Mouse (Mus musculus) midbrain, embryonic 11.5 days (tissue): ENCODE data around the gene Tap1. TPM values are rescaled to one million over a fixed set of nuclear protein-coding genes. Genes with fewer than 3 reads are reported as not detected.

Experiments
- ATAC-seq: fragments of 200-750 bp; cut with Nextera tagmentation; 2 replicates; pipeline ENCODE4 v1.8.0; 2017; ENCODE audit warnings: moderate TSS enrichment, moderate library complexity; ENCODE audit not compliant: low FRiP score
- DNase-seq: peaks from one replicate; pipeline ENCODE4 v3.0.0; 2015; ENCODE audit warnings: low spot score; ENCODE audit errors: missing footprints
- H3K27ac ChIP-seq: fragments of 300-500 bp; sonication (generic); 2 replicates; pipeline ENCODE4 v1.5.1; 2014; ENCODE audit warnings: low read depth, low read length
- H3K27me3 ChIP-seq: fragments of 300-500 bp; sonication (generic); 2 replicates; pipeline ENCODE4 v1.6.1; 2014; ENCODE audit warnings: mild to moderate bottlenecking, low read length, moderate library complexity, mixed read lengths; ENCODE audit not compliant: control insufficient read depth, insufficient read depth
- H3K36me3 ChIP-seq: fragments of 300-500 bp; sonication (generic); 2 replicates; pipeline ENCODE4 v1.6.1; 2014; ENCODE audit warnings: mild to moderate bottlenecking, low read length, moderate library complexity, mixed read lengths; ENCODE audit not compliant: control insufficient read depth, insufficient read depth
- H3K4me1 ChIP-seq: fragments of 300-500 bp; sonication (generic); 2 replicates; pipeline ENCODE4 v1.6.1; 2014; ENCODE audit warnings: low read length; ENCODE audit not compliant: control insufficient read depth, insufficient read depth
- H3K4me2 ChIP-seq: fragments of 300-500 bp; sonication (generic); 2 replicates; pipeline ENCODE4 v1.6.1; 2014; ENCODE audit warnings: mild to moderate bottlenecking, moderate library complexity
- H3K4me3 ChIP-seq: fragments of 300-500 bp; sonication (generic); 2 replicates; pipeline ENCODE4 v1.5.1; 2014; ENCODE audit warnings: low read depth, low read length
- H3K9ac ChIP-seq: fragments of 300-500 bp; sonication (generic); 2 replicates; pipeline ENCODE4 v1.6.1; 2014; ENCODE audit warnings: low read length
- H3K9me3 ChIP-seq: fragments of 300-500 bp; sonication (generic); 2 replicates; pipeline ENCODE4 v1.6.1; 2016; ENCODE audit warnings: low read length; ENCODE audit not compliant: control insufficient read depth
- WGBS: fragments of 180-500 bp; shearing (Covaris S2); extraction: QIAGEN DNeasy Blood & Tissue Kit; methylation state at CpG from one replicate; pipeline ENCODE4 v1.1.7; 2014; 5-methylcytosine and 5-hydroxymethylcytosine counted together
- polyA plus RNA-seq: library from polyadenylated mRNA; unstranded; fragments of >200 nt; fragmentation: Nextera tagmentation; extraction: Ambion mirVana; gene quantifications from 2 replicates; pipeline ENCODE4 v1.2.1, GENCODE M21; 2014

The Tap1 gene
- polyA plus RNA-seq, 1 experiment from 2014 or later = 1.7 TPM

DNA sequence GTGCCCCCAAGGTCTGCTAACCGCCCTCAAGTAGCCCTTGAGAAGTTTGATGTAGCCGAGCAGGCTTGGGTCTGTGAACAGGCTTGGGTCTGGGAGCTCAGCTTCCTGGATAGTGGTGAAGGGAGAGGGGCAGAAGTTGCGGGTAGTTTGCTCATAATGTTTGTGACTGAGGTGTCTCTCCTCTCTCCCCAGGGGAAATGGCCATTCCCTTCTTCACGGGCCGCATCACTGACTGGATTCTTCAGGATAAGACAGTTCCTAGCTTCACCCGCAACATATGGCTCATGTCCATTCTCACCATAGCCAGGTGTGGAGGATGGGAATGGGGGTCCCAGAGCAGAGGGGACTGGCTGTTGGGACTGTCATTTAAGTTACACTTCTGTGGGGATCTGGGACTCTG, 1.6 kb downstream of the Tap1 start:
- WGBS = 69% methylated on average over 6 of the region's 6 CpGs
- Histone ChIP-seq H3K9me3 (no peaks in the 10 kb centered on the region), H3K27ac (no peak overlapping the region)

DNA sequence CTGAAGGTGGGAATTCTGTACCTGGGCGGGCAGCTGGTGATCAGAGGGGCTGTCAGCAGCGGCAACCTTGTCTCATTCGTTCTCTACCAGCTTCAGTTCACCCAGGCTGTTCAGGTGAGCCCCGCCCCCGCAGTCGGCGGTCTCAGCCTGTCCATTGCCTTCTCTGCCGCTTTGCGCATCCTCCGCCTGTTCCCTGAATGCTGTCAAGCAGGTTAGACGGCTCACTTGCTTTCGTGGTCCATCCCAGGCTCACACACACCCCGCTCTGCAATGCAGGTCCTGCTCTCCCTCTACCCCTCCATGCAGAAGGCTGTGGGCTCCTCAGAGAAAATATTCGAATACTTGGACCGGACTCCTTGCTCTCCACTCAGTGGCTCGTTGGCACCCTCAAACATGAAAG, 5.5 kb downstream of the Tap1 start:
- H3K4me3 ChIP-seq = no peak overlapping the region
- DNase-seq = no peak
- WGBS = 15% methylated on average over 16 of the region's 16 CpGs

More for the DNA sequence above, 1.6 kb downstream of the Tap1 start:
- ATAC-seq (no peak), DNase-seq (no peak)
- Histone ChIP-seq H3K9ac (no peak overlapping the region), H3K36me3 (no peaks in the 10 kb centered on the region), H3K4me2 (no peak overlapping the region), H3K27me3 (peaks cover 48% of the 10 kb centered on the region), H3K4me3 (no peak overlapping the region), H3K4me1 (peaks cover 11% of the 10 kb centered on the region)

DNA sequence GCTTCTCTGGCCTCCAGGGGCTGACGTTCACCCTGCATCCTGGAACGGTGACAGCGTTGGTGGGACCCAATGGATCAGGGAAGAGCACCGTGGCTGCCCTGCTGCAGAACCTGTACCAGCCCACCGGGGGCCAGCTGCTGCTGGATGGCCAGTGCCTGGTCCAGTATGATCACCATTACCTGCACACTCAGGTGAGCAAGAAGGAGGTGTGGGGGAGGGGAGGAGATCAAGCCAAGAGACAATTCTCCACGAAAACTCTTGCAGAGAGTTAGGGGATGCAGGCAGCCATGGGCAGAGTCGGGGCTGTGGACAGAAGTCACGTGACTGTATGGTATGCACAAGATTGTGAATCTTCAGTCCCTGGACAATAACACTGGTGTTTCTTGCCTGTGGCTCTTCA, 6.1 kb downstream of the Tap1 start:
- no peak for DNase-seq
- Histone ChIP-seq H3K36me3 (no peaks in the 10 kb centered on the region), H3K27ac (no peak overlapping the region), H3K9me3 (no peaks in the 10 kb centered on the region), H3K4me2 (no peak overlapping the region), H3K27me3 (peaks cover 47% of the 10 kb centered on the region), H3K4me3 (no peak overlapping the region), H3K9ac (no peak overlapping the region), H3K4me1 (peaks cover 10% of the 10 kb centered on the region)
- ATAC-seq = no peak
- WGBS = 59% methylated on average over 8 of the region's 8 CpGs

More for the DNA sequence above, 5.5 kb downstream of the Tap1 start:
- H3K36me3 ChIP-seq = no peaks in the 10 kb centered on the region
- H3K9ac ChIP-seq = no peak overlapping the region
- peaks cover 6% of the 10 kb centered on the region for H3K4me1 ChIP-seq
- no peak overlapping the region for H3K4me2 ChIP-seq
- H3K27me3 ChIP-seq = peaks cover 47% of the 10 kb centered on the region
- no peak for ATAC-seq
- H3K9me3 ChIP-seq = no peaks in the 10 kb centered on the region
- no peak overlapping the region for H3K27ac ChIP-seq

DNA sequence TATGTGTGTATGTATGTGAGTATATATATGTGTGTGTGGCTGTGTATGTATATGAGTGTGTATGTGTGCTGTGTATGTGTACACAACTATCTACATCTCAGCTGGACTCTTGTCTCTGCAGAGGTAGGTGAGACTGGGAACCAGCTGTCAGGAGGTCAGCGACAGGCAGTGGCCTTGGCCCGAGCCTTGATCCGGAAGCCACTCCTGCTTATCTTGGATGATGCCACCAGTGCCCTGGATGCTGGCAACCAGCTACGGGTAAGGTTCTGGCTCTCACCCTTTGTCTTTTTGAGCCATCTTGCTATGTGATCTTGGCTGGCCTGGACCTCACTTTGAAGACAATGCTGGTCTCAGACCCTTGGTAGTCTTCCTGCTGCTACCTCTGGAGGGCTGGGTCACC, 7.4 kb downstream of the Tap1 start:
- Histone ChIP-seq H3K4me1 (peaks cover 10% of the 10 kb centered on the region), H3K27ac (no peak overlapping the region), H3K4me3 (no peak overlapping the region), H3K27me3 (peaks cover 51% of the 10 kb centered on the region), H3K9me3 (no peaks in the 10 kb centered on the region), H3K4me2 (no peak overlapping the region), H3K9ac (no peak overlapping the region), H3K36me3 (no peaks in the 10 kb centered on the region)
- 88% methylated on average over 4 of the region's 4 CpGs for WGBS
- DNase-seq (no peak), ATAC-seq (no peak)

DNA sequence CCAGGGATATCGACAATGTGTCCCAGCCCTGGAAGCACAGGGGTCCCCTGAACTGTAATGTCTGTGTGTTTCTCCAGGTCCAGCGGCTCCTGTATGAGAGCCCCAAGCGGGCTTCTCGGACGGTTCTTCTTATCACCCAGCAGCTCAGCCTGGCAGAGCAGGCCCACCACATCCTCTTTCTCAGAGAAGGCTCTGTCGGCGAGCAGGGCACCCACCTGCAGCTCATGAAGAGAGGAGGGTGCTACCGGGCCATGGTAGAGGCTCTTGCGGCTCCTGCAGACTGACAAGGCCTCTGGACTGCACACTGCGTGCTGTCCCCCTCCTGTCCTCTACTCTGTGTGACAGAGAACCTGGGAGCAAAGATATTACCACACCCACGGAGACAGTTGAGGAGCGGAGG, 9.1 kb downstream of the Tap1 start:
- H3K4me2 ChIP-seq = no peak overlapping the region
- DNase-seq = peak; percentile 85
- 25% methylated on average over 12 of the region's 12 CpGs for WGBS

DNA sequence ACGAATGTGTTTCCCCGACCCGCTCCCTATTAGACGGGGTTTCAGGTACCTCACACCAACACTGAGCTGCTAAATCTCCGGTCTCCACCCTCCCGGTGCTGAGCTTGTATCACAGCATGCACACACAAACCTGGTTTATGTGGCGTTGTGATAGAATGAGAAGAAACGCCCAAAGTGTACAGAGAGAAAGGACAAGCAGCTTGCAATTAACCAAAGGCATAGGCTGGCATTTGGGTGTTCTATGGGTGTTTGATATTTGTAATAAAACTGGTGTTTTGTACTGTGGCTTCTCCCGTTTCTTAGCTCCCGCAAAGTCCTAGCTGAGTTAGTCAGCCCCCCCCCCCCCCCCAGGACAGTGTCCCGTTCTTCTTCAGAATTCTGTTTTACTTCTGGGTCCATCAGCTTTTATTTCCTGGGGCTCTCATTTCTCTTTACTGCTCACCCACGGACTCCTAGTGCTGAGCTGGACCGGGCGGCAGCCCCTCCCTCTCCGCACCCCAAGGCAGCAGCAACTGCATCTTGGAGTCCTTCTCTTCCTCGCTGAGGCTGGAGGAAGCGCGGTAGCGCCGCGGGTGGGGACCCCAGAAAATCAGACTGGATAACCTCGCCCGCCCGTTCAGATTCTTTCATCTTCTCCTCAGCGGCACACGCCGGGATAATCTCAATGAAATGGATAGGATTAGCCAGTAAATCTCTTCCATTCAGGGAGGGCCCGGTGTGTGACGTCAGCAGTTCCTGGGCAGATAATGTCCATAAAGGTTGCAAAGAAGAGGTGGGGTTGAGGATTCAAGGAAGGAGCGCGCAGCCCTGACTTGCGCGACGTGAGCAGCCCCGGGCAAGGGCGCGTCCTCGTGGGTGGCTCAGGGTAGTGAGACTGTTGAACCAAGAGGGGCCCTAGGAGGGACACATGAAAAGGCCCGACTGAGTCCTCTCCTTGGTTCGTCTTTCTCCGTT, 9.9 kb downstream of the Tap1 start, which contains the start of gene Psmb8:
TSS of gene Psmb8 (plus strand) at position 781 of the 954 bp plus-strand sequence.
- ATAC-seq = peak; percentile 83; the same call in 1 of the 2 replicates
- H3K36me3 ChIP-seq = no peaks in the 10 kb centered on the region
- H3K4me1 ChIP-seq = peaks cover 10% of the 10 kb centered on the region
- DNase-seq = peak; percentile 98
- H3K4me2 ChIP-seq = peak within 1 kb of the TSS; percentile 56
- peak within 1 kb of the TSS; percentile 32 for H3K4me3 ChIP-seq
- no peaks in the 10 kb centered on the region for H3K9me3 ChIP-seq
- peaks cover 51% of the 10 kb centered on the region for H3K27me3 ChIP-seq
- no peak within 1 kb of the TSS for H3K27ac ChIP-seq
- H3K9ac ChIP-seq = no peak within 1 kb of the TSS; the same call in 1 of the 2 replicates
- 4% methylated on average over 41 of the region's 41 CpGs for WGBS

More for the DNA sequence above, 9.1 kb downstream of the Tap1 start:
- no peak overlapping the region for H3K9ac ChIP-seq
- no peak for ATAC-seq
- no peaks in the 10 kb centered on the region for H3K36me3 ChIP-seq
- H3K4me3 ChIP-seq = no peak overlapping the region
- H3K9me3 ChIP-seq = no peaks in the 10 kb centered on the region
- H3K27me3 ChIP-seq = peaks cover 51% of the 10 kb centered on the region
- H3K27ac ChIP-seq = no peak overlapping the region
- H3K4me1 ChIP-seq = peaks cover 10% of the 10 kb centered on the region

DNA sequence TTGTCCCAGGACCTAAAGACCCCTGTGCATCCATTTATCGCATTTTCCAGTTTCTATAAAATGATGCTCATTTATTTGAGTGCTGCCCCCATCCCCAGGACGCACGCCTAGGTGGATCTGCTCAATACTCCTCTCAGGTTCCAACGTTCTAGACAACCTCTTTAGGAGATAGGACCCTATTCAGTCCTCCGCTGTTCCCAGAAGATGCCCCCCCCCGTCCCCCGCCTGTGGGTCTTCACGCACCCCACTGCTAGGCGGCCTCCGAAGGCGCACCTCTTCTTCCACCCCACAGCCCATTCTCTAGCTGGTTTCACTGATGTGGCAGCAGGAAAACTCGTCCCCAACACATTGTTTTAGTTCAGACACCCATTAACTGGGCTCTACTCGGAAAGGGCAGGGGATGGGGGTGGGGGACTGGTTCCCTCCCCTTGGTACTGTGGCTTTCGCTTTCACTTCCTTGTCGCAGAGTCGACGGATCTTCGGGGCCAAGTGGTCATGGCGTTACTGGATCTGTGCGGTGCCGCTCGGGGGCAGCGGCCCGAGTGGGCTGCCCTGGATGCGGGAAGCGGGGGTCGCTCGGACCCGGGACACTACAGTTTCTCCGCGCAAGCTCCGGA, 10.7 kb downstream of the Tap1 start:
- Histone ChIP-seq H3K4me3 (peak overlapping the region; percentile 32), H3K4me2 (peak overlapping the region; percentile 56), H3K27me3 (peaks cover 45% of the 10 kb centered on the region), H3K36me3 (no peaks in the 10 kb centered on the region), H3K4me1 (peaks cover 10% of the 10 kb centered on the region), H3K9me3 (no peaks in the 10 kb centered on the region), H3K27ac (no peak overlapping the region), H3K9ac (no peak overlapping the region; the same call in 1 of the 2 replicates)
- no peak for ATAC-seq
- DNase-seq = peak; percentile 87
- 2% methylated on average over 32 of the region's 32 CpGs for WGBS

DNA sequence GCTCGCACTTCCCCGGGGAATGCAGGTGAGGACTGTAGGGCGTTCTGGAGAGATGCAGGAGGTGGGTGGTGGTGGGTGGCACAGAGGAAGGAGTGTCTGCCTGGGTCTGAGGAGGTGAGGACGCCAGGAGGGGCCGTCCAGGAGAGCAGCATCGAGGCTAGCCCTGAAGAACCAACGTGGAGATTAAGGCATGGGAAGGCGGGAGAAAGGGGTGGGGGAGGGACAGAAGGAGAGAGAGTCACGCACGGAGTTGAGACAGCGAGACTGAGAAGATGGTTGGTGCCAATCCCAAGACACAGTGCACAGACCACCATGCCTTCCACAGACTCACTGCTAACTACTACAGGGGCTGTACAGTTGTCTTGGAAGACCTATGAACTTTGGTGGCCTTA, 11.2 kb downstream of the Tap1 start:
- H3K36me3 ChIP-seq = no peaks in the 10 kb centered on the region
- no peak overlapping the region; the same call in 1 of the 2 replicates for H3K9ac ChIP-seq
- peak overlapping the region; percentile 32 for H3K4me3 ChIP-seq
- DNase-seq (no peak), ATAC-seq (no peak)
- peak overlapping the region; percentile 56 for H3K4me2 ChIP-seq
- H3K9me3 ChIP-seq = no peaks in the 10 kb centered on the region
- H3K27me3 ChIP-seq = peaks cover 44% of the 10 kb centered on the region
- no peak overlapping the region for H3K27ac ChIP-seq
- WGBS = 5% methylated on average over 11 of the region's 11 CpGs
- H3K4me1 ChIP-seq = peaks cover 10% of the 10 kb centered on the region
